Mouse (Mus musculus) CH12.LX (cell line): ENCODE measurements around the gene Fcho1. TPM values are rescaled to one million over a fixed set of nuclear protein-coding genes. Genes with fewer than 3 reads are reported as not detected.
A peak's percentile ranks its signal among the peaks of the same experiment; 100 is the strongest.

Experiments
- DNase-seq: peaks from one replicate; pipeline ENCODE4 v3.0.0-alpha.2; 2013; ENCODE audit errors: extremely low read depth
- H3K27ac ChIP-seq: 2 replicates; pipeline ENCODE4 v1.5.1; 2012; ENCODE audit warnings: low read depth, mild to moderate bottlenecking, control low read depth, moderate library complexity; ENCODE audit not compliant: insufficient read depth
- H3K27me3 ChIP-seq: replicated peaks from 2 replicates; pipeline ENCODE3; 2012; ENCODE audit warnings: inconsistent platforms
- H3K36me3 ChIP-seq, 2 experiments: replicated peaks in 1 of 2; 2 replicates each; pipeline versions ENCODE3 to v1.6.1; 2012; ENCODE audit warnings: inconsistent platforms in 1 of 2, low read length in 1 of 2, mild to moderate bottlenecking in 1 of 2, mixed read lengths in 1 of 2, moderate library complexity in 1 of 2; ENCODE audit not compliant: control insufficient read depth in 1 of 2, insufficient read depth in 1 of 2
- H3K4me1 ChIP-seq, 2 experiments: 2 replicates each; pipeline ENCODE4 v1.6.1; 2012; ENCODE audit warnings: inconsistent platforms in 1 of 2, moderate library complexity in 1 of 2; ENCODE audit not compliant: insufficient read depth in 2 of 2, control insufficient read depth in 1 of 2
- H3K4me2 ChIP-seq: 2 replicates; pipeline ENCODE4 v1.6.1; 2012; ENCODE audit warnings: low read depth, mild to moderate bottlenecking, control low read depth; ENCODE audit not compliant: poor library complexity, insufficient read depth, severe bottlenecking
- H3K4me3 ChIP-seq, 3 experiments: fragments of 150-350 bp in 1 of 3; sonication (generic) in 1 of 3; replicated peaks in 1 of 3; 2 replicates each; pipeline versions ENCODE3 to v1.5.1; 2011 to 2012; ENCODE audit warnings: low read depth in 2 of 3, low read length in 2 of 3, mild to moderate bottlenecking in 2 of 3, moderate library complexity in 2 of 3, control low read depth in 1 of 3, improper control_type of control experiment in 1 of 3, inconsistent platforms in 1 of 3, mixed read lengths in 1 of 3; ENCODE audit not compliant: poor library complexity in 1 of 3
- H3K79me2 ChIP-seq: replicated peaks from 2 replicates; pipeline ENCODE4 v1.6.1; 2012; ENCODE audit warnings: mild to moderate bottlenecking, moderate library complexity; ENCODE audit not compliant: control insufficient read depth, poor library complexity, insufficient read depth, severe bottlenecking; ENCODE audit errors: extremely low read depth
- H3K9ac ChIP-seq: 2 replicates; pipeline ENCODE4 v1.6.1; 2012; ENCODE audit warnings: low read depth, mild to moderate bottlenecking, control low read depth, moderate library complexity; ENCODE audit not compliant: insufficient read depth
- H3K9me3 ChIP-seq: replicated peaks from 2 replicates; pipeline ENCODE3; 2012; ENCODE audit warnings: low read length, inconsistent platforms, mixed read lengths
- CHD2 ChIP-seq: IDR thresholded peaks from 2 replicates; pipeline ENCODE4 v1.6.1; 2011; ENCODE audit warnings: low read length, improper control_type of control experiment
- CTCF ChIP-seq, 2 experiments: IDR thresholded peaks in 1 of 2; conservative IDR thresholded peaks in 1 of 2; 2 replicates each; pipeline ENCODE4 v1.5.1; 2011 to 2012; ENCODE audit warnings: low read depth in 2 of 2, low read length in 2 of 2, improper control_type of control experiment in 1 of 2, inconsistent platforms in 1 of 2, mild to moderate bottlenecking in 1 of 2, moderate library complexity in 1 of 2
- E2F4 ChIP-seq: IDR thresholded peaks from 2 replicates; pipeline ENCODE4 v1.6.1; 2011; ENCODE audit warnings: low read depth, low read length, improper control_type of control experiment; ENCODE audit not compliant: insufficient replicate concordance
- ELF1 ChIP-seq: IDR thresholded peaks from 2 replicates; pipeline ENCODE4 v1.6.1; 2014; ENCODE audit warnings: low read depth, mild to moderate bottlenecking, inconsistent platforms, low read length, improper control_type of control experiment
- ETS1 ChIP-seq: conservative IDR thresholded peaks from 2 replicates; pipeline ENCODE4 v1.6.1; 2012; ENCODE audit warnings: low read depth, mild to moderate bottlenecking, inconsistent platforms, low read length, improper control_type of control experiment, moderate library complexity
- HCFC1 ChIP-seq: IDR thresholded peaks from 2 replicates; pipeline ENCODE4 v1.6.1; 2012; ENCODE audit warnings: low read depth, mild to moderate bottlenecking, inconsistent platforms, low read length, improper control_type of control experiment
- IRF4 ChIP-seq: IDR thresholded peaks from 2 replicates; pipeline ENCODE4 v1.6.1; 2014; ENCODE audit warnings: low read depth, mild to moderate bottlenecking, inconsistent platforms, low read length, improper control_type of control experiment
- MAX ChIP-seq: IDR thresholded peaks from 2 replicates; pipeline ENCODE4 v1.6.1; 2011; ENCODE audit warnings: low read length, improper control_type of control experiment
- MAZ ChIP-seq: IDR thresholded peaks from 2 replicates; pipeline ENCODE4 v1.6.1; 2012; ENCODE audit warnings: low read depth, mild to moderate bottlenecking, inconsistent platforms, low read length, improper control_type of control experiment, moderate library complexity
- MEF2A ChIP-seq: IDR thresholded peaks from 2 replicates; pipeline ENCODE4 v1.6.1; 2014; ENCODE audit warnings: low read depth, mild to moderate bottlenecking, inconsistent platforms, low read length, improper control_type of control experiment, borderline replicate concordance
- MXI1 ChIP-seq: IDR thresholded peaks from 2 replicates; pipeline ENCODE4 v1.6.1; 2011; ENCODE audit warnings: mild to moderate bottlenecking, low read depth, low read length, improper control_type of control experiment
- NRF1 ChIP-seq: IDR thresholded peaks from 2 replicates; pipeline ENCODE4 v1.6.1; 2014; ENCODE audit warnings: low read depth, mild to moderate bottlenecking, inconsistent platforms, low read length, improper control_type of control experiment, moderate library complexity
- POLR2A ChIP-seq: IDR thresholded peaks from 2 replicates; pipeline ENCODE4 v1.6.1; 2011; ENCODE audit warnings: low read depth, mild to moderate bottlenecking, improper control_type of control experiment, low read length
- POLR2AphosphoS2 ChIP-seq: IDR thresholded peaks from 2 replicates; pipeline ENCODE4 v1.6.1; 2011; ENCODE audit warnings: low read depth, low read length, improper control_type of control experiment
- RAD21 ChIP-seq: IDR thresholded peaks from 2 replicates; pipeline ENCODE4 v1.6.1; 2011; ENCODE audit warnings: low read depth, mild to moderate bottlenecking, low read length, improper control_type of control experiment, moderate library complexity
- TBP ChIP-seq: conservative IDR thresholded peaks from 2 replicates; pipeline ENCODE4 v1.6.1; 2011; ENCODE audit warnings: low read depth, low read length, improper control_type of control experiment
- TCF12 ChIP-seq: IDR thresholded peaks from 2 replicates; pipeline ENCODE4 v1.6.1; 2014; ENCODE audit warnings: low read depth, mild to moderate bottlenecking, inconsistent platforms, low read length, improper control_type of control experiment
- ZMIZ1 ChIP-seq: IDR thresholded peaks from 2 replicates; pipeline ENCODE4 v1.6.1; 2012; ENCODE audit warnings: low read depth, mild to moderate bottlenecking, inconsistent platforms, low read length, improper control_type of control experiment
- ZNF384 ChIP-seq: IDR thresholded peaks from 2 replicates; pipeline ENCODE4 v1.6.1; 2012; ENCODE audit warnings: low read depth, low read length, improper control_type of control experiment, inconsistent platforms
- dilution Hi-C: fragments of 300-500 bp; cut with MboI; formaldehyde crosslinking; loops from 2 replicates; pipeline ENCODE4 v1.14.3; 2020; ENCODE audit warnings: low sequenced_read_pairs; ENCODE audit not compliant: extremely low pct_unique_long_range_greater_than_20kb, extremely low pct_ligation_motif_present
- in situ Hi-C: fragments of 300-500 bp; cut with MboI; formaldehyde crosslinking; loops from 3 replicates; pipeline ENCODE4 v1.14.3; 2019; ENCODE audit warnings: low sequenced_read_pairs, low pct_ligation_motif_present, low pct_unique_long_range_greater_than_20kb, mixed read lengths
- polyA plus RNA-seq: library from polyadenylated mRNA; unstranded; fragments of >175 nt; gene quantifications from 2 replicates; pipeline ENCODE4 v1.2.1, GENCODE M21; 2012; ENCODE audit warnings: low read depth; ENCODE audit not compliant: insufficient read length
- total RNA-seq, 2 experiments: library from RNA; depleted of rRNA; stranded (reverse); fragments of 300-350 nt in 1 of 2; fragments of >200 nt in 1 of 2; gene quantifications; 2 replicates each; pipeline ENCODE4 v1.2.3; 2012 to 2014

Gene Fcho1
- 95.5 and 99.8 TPM in 2 replicates for total RNA-seq (2012; rRNA removed)
- 39.3 and 40.2 TPM in 2 replicates for total RNA-seq (2014; rRNA removed)
- 77.5 and 82.0 TPM in 2 replicates for polyA plus RNA-seq

DNA sequence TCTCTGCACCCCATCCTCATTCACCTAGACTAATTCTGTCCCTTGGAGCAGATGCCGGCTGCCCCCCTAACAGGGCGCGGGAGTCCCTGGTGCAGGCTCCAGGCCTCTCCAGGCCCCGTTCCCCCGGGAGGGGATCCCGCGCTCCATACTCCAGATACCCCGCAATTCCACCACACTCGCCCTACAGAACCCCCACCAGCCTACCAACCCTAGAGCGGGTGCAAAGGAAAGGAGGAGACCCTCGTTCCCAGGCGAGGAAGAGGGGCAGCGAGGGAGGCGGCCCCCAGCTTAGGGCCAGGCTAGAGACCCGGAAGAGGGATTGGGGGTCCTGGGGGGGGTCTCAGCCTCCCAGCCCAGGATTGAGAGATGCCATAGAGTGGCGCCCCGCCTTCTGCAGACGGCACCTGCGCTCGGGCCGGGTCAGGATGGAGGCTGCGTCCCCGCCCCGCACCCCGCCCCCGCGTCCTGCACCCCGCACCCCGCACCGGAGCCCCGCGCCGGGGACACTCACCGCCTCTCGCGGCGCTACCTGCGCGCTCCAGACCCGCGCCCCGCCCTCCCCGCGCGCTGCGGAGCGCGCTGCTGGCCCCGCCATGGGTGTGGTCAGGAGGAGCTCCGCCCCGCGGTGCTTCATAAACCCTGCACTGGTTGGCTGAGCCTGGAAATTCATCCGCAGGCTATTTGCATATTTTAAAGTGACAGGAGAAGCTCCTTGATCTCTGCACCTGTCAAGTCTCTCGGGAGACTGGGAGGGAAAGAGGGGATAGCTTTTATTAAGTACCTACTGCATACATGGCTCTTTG lies at the start of gene Fcho1:
Gene Fcho1 (minus strand): TSS at position 595 of the 803 bp plus-strand sequence.
- Histone ChIP-seq H3K4me2 (peak within 1 kb of the TSS; percentile 91), H3K9ac (peak within 1 kb of the TSS; percentile 79), H3K27ac (no peak within 1 kb of the TSS), H3K36me3 (peaks cover 14 to 19% of the 10 kb centered on the region in 2 experiments), H3K79me2 (peaks cover 7% of the 10 kb centered on the region), H3K4me3 (peak within 1 kb of the TSS; percentile 62 to 74 (median 67)), H3K27me3 (peaks cover 2% of the 10 kb centered on the region), H3K9me3 (no peaks in the 10 kb centered on the region), H3K4me1 (peaks cover 22 to 60% of the 10 kb centered on the region in 2 experiments)
- TF ChIP-seq ELF1 = 0 out of 2 replicates have a peak, but pooled peaks have one; percentile 15
- TF ChIP-seq MEF2A = no peak
- TF ChIP-seq NRF1 = peak; percentile 56
- TF ChIP-seq E2F4 = peak; percentile 74; the same call in 1 of the 2 replicates
- TF ChIP-seq POLR2A = peak; percentile 55; the same call in 1 of the 2 replicates
- TF ChIP-seq MAZ = 0 out of 2 replicates have a peak, but pooled peaks have one; percentile 67
- no peak for TF ChIP-seq CTCF (conservative IDR thresholded peaks at IDR 0.05 in 1 of 2, IDR thresholded peaks at IDR 0.05 in 1 of 2; ENCODE audit: low read depth in 2 of 2, low read length in 2 of 2)
- TF ChIP-seq MXI1 = peak; percentile 51; the same call in 1 of the 2 replicates
- peak; percentile 5; the same call in 1 of the 2 replicates for TF ChIP-seq TCF12
- DNase-seq = peak; percentile 92
- in situ Hi-C loops = no loop called here
- dilution Hi-C loops = no loop called here

DNA sequence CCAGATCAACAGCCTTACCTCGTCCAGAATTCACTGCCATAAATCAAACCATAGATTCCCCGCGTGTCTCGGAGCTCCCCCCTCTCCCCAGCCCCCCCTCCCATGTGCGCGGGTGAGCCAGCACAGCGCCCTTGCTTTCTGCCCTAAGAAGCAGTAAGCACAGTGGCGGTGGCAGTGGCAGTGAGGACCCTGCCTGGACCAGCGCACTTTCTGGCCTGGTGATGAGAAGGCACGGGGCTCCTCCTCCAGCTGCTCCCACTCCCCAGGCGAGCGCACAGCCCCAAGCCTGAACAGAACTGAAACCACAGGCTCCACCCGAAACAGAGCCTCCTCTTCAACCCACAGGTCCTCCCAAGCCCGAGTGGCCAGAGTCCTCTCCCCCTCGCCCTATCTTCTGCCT lies 45.8 kb upstream of the Fcho1 start:
- Histone ChIP-seq H3K27ac (no peak overlapping the region), H3K4me1 (no peaks in the 10 kb centered on the region), H3K27me3 (no peaks in the 10 kb centered on the region), H3K9ac (no peak overlapping the region), H3K4me3 (no peak overlapping the region), H3K4me2 (no peak overlapping the region), H3K36me3 (no peaks in the 10 kb centered on the region), H3K79me2 (no peaks in the 10 kb centered on the region), H3K9me3 (peaks cover 8% of the 10 kb centered on the region)
- dilution Hi-C loops = no loop called here
- in situ Hi-C loops = no loop called here
- TF ChIP-seq HCFC1 (no peak), E2F4 (no peak), POLR2A (no peak), ETS1 (no peak), RAD21 (no peak), TCF12 (no peak), IRF4 (no peak), POLR2AphosphoS2 (no peak), ZNF384 (no peak), MXI1 (no peak), MAX (no peak), CHD2 (no peak), TBP (no peak), ZMIZ1 (no peak), MEF2A (no peak)
- no peak for DNase-seq
